Mouse (Mus musculus) G1E (cell line): ENCODE results near the gene Gm11273. TPM values are rescaled to one million over a fixed set of nuclear protein-coding genes. Genes with fewer than 3 reads are reported as not detected.
"Not testable (repeated sequence)": the region's sequence is repeated elsewhere in the genome, so short reads cannot be mapped to it uniquely, and the experiment has no call there.

Experiments
- ATAC-seq: 2 replicates; pipeline ENCODE4 v1.8.0; 2016; ENCODE audit warnings: mild to moderate bottlenecking; ENCODE audit not compliant: insufficient number of reproducible peaks, poor library complexity, low FRiP score, severe bottlenecking; ENCODE audit errors: extremely low read depth
- DNase-seq: peaks from one replicate; pipeline ENCODE4 v3.0.0; 2012; ENCODE audit warnings: low spot score
- H3K27me3 ChIP-seq: 2 replicates; pipeline ENCODE4 v1.6.1; 2012; ENCODE audit warnings: mild to moderate bottlenecking, low read length, inconsistent platforms; ENCODE audit not compliant: insufficient read depth
- H3K36me3 ChIP-seq: replicated peaks from 2 replicates; pipeline ENCODE3; 2012; ENCODE audit warnings: mild to moderate bottlenecking, inconsistent platforms
- H3K4me1 ChIP-seq: 2 replicates; pipeline ENCODE4 v1.6.1; 2012; ENCODE audit warnings: low read depth, low read length, inconsistent platforms, mixed read lengths; ENCODE audit not compliant: insufficient read depth
- H3K4me3 ChIP-seq: 2 replicates; pipeline ENCODE4 v1.5.1; 2012; ENCODE audit warnings: low read depth, mild to moderate bottlenecking, inconsistent platforms, low read length, moderate library complexity, mixed read lengths
- H3K9me3 ChIP-seq: replicated peaks from 2 replicates; pipeline ENCODE4 v1.6.1; 2012; ENCODE audit warnings: inconsistent platforms
- CTCF ChIP-seq: IDR thresholded peaks from 2 replicates; pipeline ENCODE4 v1.5.1; 2012; ENCODE audit warnings: low read depth, low read length, inconsistent platforms, mixed read lengths
- GATA1 ChIP-seq: IDR thresholded peaks from 2 replicates; pipeline ENCODE4 v1.6.1; 2012; ENCODE audit warnings: borderline replicate concordance, low read length, inconsistent platforms, mixed read lengths
- GATA2 ChIP-seq: IDR thresholded peaks from 2 replicates; pipeline ENCODE4 v1.6.1; 2012; ENCODE audit warnings: low read depth, low read length, inconsistent platforms, borderline replicate concordance
- POLR2AphosphoS5 ChIP-seq: IDR thresholded peaks from 2 replicates; pipeline ENCODE4 v1.6.1; 2012; ENCODE audit warnings: low read depth, low read length, inconsistent platforms; ENCODE audit not compliant: insufficient replicate concordance
- TAL1 ChIP-seq: conservative IDR thresholded peaks from 2 replicates; pipeline ENCODE4 v1.6.1; 2012; ENCODE audit warnings: low read depth, low read length, inconsistent platforms, mixed read lengths
- polyA plus RNA-seq: library from polyadenylated mRNA; stranded (reverse); fragments of >175 nt; gene quantifications from 2 replicates; pipeline ENCODE4 v1.2.3, GENCODE M21; 2012
- total RNA-seq, 2 experiments: library from RNA; stranded (forward) in 1 of 2; stranded (reverse) in 1 of 2; fragments of 200-1000 nt in 1 of 2; fragments of >200 nt in 1 of 2; fragmentation: Nextera tagmentation in 1 of 2; gene quantifications; 2 replicates each; pipeline ENCODE4 v1.2.3; 2014 to 2017

The Gm11273 gene
- total RNA-seq (2014; fragmentation: Nextera tagmentation) (5.1 and 9.0 TPM in 2 replicates), total RNA-seq (2017) (9.9 and 11.6 TPM in 2 replicates), polyA plus RNA-seq (38.3 and 48.1 TPM in 2 replicates)

GRCm38 (mm10) chr13:21501182-21501581, at the start of gene Gm11273:
Gene Gm11273, minus strand, starts transcription at chr13:21501418.
- not testable (repeated sequence) for DNase-seq

GRCm38 (mm10) chr13:21550416-21551110, 49.3 kb upstream of the Gm11273 start:
- Histone ChIP-seq H3K36me3 (no peaks in the 10 kb centered on the region), H3K9me3 (no peaks in the 10 kb centered on the region), H3K4me1 (no peaks in the 10 kb centered on the region), H3K4me3 (no peak overlapping the region), H3K27me3 (peaks cover 2% of the 10 kb centered on the region; the same call in 1 of the 2 replicates)
- ATAC-seq, result no peak
- TF ChIP-seq CTCF (no peak), GATA2 (no peak), POLR2AphosphoS5 (no peak), TAL1 (no peak), GATA1 (no peak)
- no peak for DNase-seq

More at GRCm38 (mm10) chr13:21501182-21501581, at the start of gene Gm11273:
- H3K4me3 ChIP-seq, H3K36me3 ChIP-seq, H3K27me3 ChIP-seq, ATAC-seq, H3K9me3 ChIP-seq, H3K4me1 ChIP-seq: not testable (repeated sequence)

- TF ChIP-seq GATA1 (no peak), TAL1 (no peak), GATA2 (no peak), CTCF (no peak), POLR2AphosphoS5 (no peak)
- Histone ChIP-seq H3K36me3 (no peaks in the 10 kb centered on the region), H3K4me3 (no peak overlapping the region), H3K4me1 (no peaks in the 10 kb centered on the region), H3K9me3 (no peaks in the 10 kb centered on the region), H3K27me3 (peaks cover 2% of the 10 kb centered on the region; the same call in 1 of the 2 replicates)
- ATAC-seq (no peak), DNase-seq (no peak)
Measured at GRCm38 (mm10) chr13:21549487-21549886, 48.3 kb upstream of the Gm11273 start.

GRCm38 (mm10) chr13:21542708-21543107, 41.5 kb upstream of the Gm11273 start, which contains the start of gene Olfr1366:
Gene Olfr1366, minus strand, starts transcription at chr13:21542808.
- no peak for TF ChIP-seq TAL1
- no peak for TF ChIP-seq GATA1
- TF ChIP-seq CTCF, result no peak
- no peak for TF ChIP-seq GATA2
- TF ChIP-seq POLR2AphosphoS5, result no peak
- DNase-seq (no peak), ATAC-seq (no peak)

GRCm38 (mm10) chr13:21530781-21531201, 29.6 kb upstream of the Gm11273 start, which contains the start of gene Zkscan8:
Gene Zkscan8, minus strand, starts transcription at chr13:21531120.
- Histone ChIP-seq H3K4me1 (peaks cover 13% of the 10 kb centered on the region), H3K4me3 (peak within 1 kb of the TSS; percentile 82), H3K9me3 (no peaks in the 10 kb centered on the region), H3K36me3 (peaks cover 17% of the 10 kb centered on the region), H3K27me3 (no peaks in the 10 kb centered on the region)
- peak; percentile 93 for ATAC-seq
- DNase-seq, result peak; percentile 78
- TF ChIP-seq CTCF (no peak), GATA1 (no peak), GATA2 (no peak), TAL1 (no peak), POLR2AphosphoS5 (no peak)

More at GRCm38 (mm10) chr13:21542708-21543107, 41.5 kb upstream of the Gm11273 start, which contains the start of gene Olfr1366:
- Histone ChIP-seq H3K9me3 (no peaks in the 10 kb centered on the region), H3K4me3 (no peak within 1 kb of the TSS), H3K27me3 (peaks cover 13% of the 10 kb centered on the region), H3K36me3 (no peaks in the 10 kb centered on the region), H3K4me1 (no peaks in the 10 kb centered on the region)

GRCm38 (mm10) chr13:21530136-21530535, 28.9 kb upstream of the Gm11273 start:
- Histone ChIP-seq H3K9me3 (no peaks in the 10 kb centered on the region), H3K36me3 (peaks cover 22% of the 10 kb centered on the region), H3K4me3 (peak overlapping the region; percentile 82), H3K4me1 (peaks cover 13% of the 10 kb centered on the region), H3K27me3 (no peaks in the 10 kb centered on the region)
- DNase-seq, result no peak
- ATAC-seq, result no peak
- TF ChIP-seq POLR2AphosphoS5, result no peak
- no peak for TF ChIP-seq GATA1
- TF ChIP-seq TAL1, result no peak
- TF ChIP-seq GATA2, result no peak
- TF ChIP-seq CTCF, result no peak
